In the genomic region with DNA sequence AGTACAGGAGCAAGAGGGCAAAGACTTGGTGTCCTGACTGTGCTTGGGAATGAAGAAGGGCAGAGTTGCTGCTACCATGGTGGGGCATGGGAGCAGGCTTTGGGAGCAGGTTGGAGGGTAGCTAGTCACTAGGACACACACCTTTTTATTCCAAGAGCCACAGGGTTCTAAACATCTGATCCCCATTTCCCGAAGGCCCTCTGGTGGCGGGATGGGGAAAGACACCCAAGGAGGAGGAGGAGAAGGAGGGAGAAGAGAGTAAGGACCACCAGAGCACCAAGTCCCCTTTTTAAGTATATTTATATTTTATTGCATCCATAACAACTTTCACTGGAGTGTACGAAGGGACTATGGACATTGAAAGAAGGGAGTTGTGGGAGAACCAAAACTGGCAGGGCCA, we compare ENCODE assay signal across 9 mouse cellular contexts. TPM values are rescaled to one million over a fixed set of nuclear protein-coding genes. Genes with fewer than 3 reads are reported as not detected.
A peak's percentile ranks its signal among the peaks of the same experiment; 100 is the strongest.
DNase-seq lines count a peak whose midpoint lies in the region; TF ChIP-seq lines count a peak whose summit lies in the region.
"Had no signal": no experiment of that assay in that cellular context is flagged by ENCODE, and none has a peak within 500 bp of the region (broad histone marks: within the 10 kb centered on the region; RNA-seq: fewer than 3 reads in every experiment).

No protein-coding gene starts in this region.

- H3K4me3 ChIP-seq in heart, embryonic 10.5 days: no peak overlapping the region
- no peak overlapping the region for H3K4me3 ChIP-seq in E14TG2a.4 (replicated peaks; ENCODE audit: low read length)
- H3K4me3 ChIP-seq: embryonic facial prominence, embryonic 12.5 days had no signal

- intact Hi-C loops in heart, postnatal 14 days (cut with DNase I): no loop called here

- no peaks in the 10 kb centered on the region for H3K9me3 ChIP-seq in heart, embryonic 10.5 days
- H3K9me3 ChIP-seq in E14TG2a.4 (ENCODE audit: low read length): no peaks in the 10 kb centered on the region
- H3K9me3 ChIP-seq: embryonic facial prominence, embryonic 12.5 days had no signal

- no peaks in the 10 kb centered on the region for H3K27me3 ChIP-seq in heart, embryonic 10.5 days (ENCODE audit: insufficient read depth, poor library complexity, severe bottlenecking)
- no peaks in the 10 kb centered on the region for H3K27me3 ChIP-seq in E14TG2a.4 (ENCODE audit: insufficient read depth, low read length)
- H3K27me3 ChIP-seq: embryonic facial prominence, embryonic 12.5 days had no signal

- peak; percentile 35 to 51 for DNase-seq in heart, postnatal 14 days
- no peak for DNase-seq in heart, embryonic 10.5 days (ENCODE audit: low spot score)
- DNase-seq in adrenal gland, postnatal 25 days: peak; percentile 64
- peak; percentile 59 for DNase-seq in embryo, embryonic 9.5 days (ENCODE audit: extremely low spot score)
- DNase-seq in layer of hippocampus, postnatal 36 days: peak; percentile 32 to 35
- peak; percentile 13 for DNase-seq in ovary, postnatal 14 days (ENCODE audit: low spot score)
- no peak for DNase-seq in MN1 (ENCODE audit: low spot score)

- 26% methylated on average over 3 of the region's 3 CpGs for WGBS in heart, embryonic 10.5 days

- no peaks in the 10 kb centered on the region; the same call in 1 of the 2 replicates for H3K4me1 ChIP-seq in heart, embryonic 10.5 days
- no peaks in the 10 kb centered on the region; the same call in 1 of the 2 replicates for H3K4me1 ChIP-seq in E14TG2a.4 (replicated peaks; ENCODE audit: low read depth, low read length)
- H3K4me1 ChIP-seq: embryonic facial prominence, embryonic 12.5 days had no signal

- TF ChIP-seq CTCF in E14TG2a.4 (conservative IDR thresholded peaks at IDR 0.05; ENCODE audit: low read length): peak; percentile 89

- H3K36me3 ChIP-seq in heart, embryonic 10.5 days: no peaks in the 10 kb centered on the region
- no peaks in the 10 kb centered on the region for H3K36me3 ChIP-seq in E14TG2a.4 (ENCODE audit: insufficient read depth, low read length)
- H3K36me3 ChIP-seq: embryonic facial prominence, embryonic 12.5 days had no signal

- H3K27ac ChIP-seq in heart, embryonic 10.5 days: no peak overlapping the region
- H3K27ac ChIP-seq: embryonic facial prominence, embryonic 12.5 days had no signal

RNA-seq across cellular contexts. Expression of a gene that starts 57.0 kb away (rescaled TPM):
- total RNA-seq in heart, postnatal 14 days (2021): 10 to 100 TPM; 39.4 TPM
- 11.3 and 14.4 TPM in 2 replicates for polyA plus RNA-seq in heart, embryonic 10.5 days (2016; fragmentation: Nextera tagmentation; extraction: Ambion mirVana)
- total RNA-seq in adrenal gland, postnatal 25 days (2021): 49.6 and 54.3 TPM in 2 replicates
- 100 to 1,000 TPM; 116 to 122 TPM for total RNA-seq in layer of hippocampus, postnatal 36 days (2021)

Comparison
In these comparisons a context has a peak if more than half of its experiments do, and no peak if none do; other contexts are left out.
1. DNase-seq: peak in heart, postnatal 14 days (2 of 2), adrenal gland, postnatal 25 days (single experiment), embryo, embryonic 9.5 days (single experiment), layer of hippocampus, postnatal 36 days (2 of 2) and ovary, postnatal 14 days (single experiment); none in heart, embryonic 10.5 days (single experiment) and MN1 (single experiment).